Mouse (Mus musculus) adrenal gland, postnatal 25 days (tissue): Measurements from ENCODE around the gene Odf3b. TPM values are rescaled to one million over a fixed set of nuclear protein-coding genes. Genes with fewer than 3 reads are reported as not detected.

Source experiments
- DNase-seq: peaks from one replicate; pipeline ENCODE4 v3.0.0; 2021; ENCODE audit warnings: mixed read lengths
- total RNA-seq: library from RNA; stranded (reverse); gene quantifications from 2 replicates; pipeline ENCODE4 v1.2.3, GENCODE M21; 2021

Gene Odf3b
- total RNA-seq, 1 experiment from 2014 or later: 0.91 TPM

DNA sequence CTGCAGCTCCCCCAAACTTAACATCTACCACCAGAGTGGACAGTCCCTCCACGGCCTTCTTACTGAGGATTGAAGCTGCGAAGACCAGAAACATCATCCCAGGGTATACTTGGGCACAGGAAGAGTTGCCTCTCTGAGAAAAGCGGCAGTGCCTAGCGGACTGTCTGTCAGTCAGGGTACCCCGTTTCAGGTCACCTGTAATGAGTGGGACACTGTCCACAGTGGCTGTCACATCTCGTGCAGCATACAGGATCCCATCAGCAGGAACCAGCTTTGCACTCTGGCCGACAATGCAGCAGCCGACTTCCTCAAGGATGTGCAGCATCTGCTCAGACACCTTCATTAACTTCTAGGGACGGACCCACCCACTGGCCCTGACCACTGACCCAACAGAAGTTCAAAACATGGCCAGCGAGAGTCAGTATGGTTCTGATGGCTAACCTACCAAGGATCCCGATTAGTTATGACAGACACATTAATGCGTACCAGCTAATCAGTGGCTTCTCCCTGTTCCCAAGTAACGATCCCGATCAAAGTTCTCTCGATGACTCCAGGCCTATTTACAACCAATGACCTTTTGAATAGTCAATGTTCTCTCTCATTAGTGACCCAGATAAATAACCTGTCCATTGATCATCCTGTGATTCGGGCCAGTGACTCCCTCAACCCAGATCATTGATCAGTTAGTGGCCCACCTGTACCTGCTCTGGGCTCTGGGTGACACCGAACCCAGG lies 4.1 kb downstream of the Odf3b start:
- DNase-seq: no peak

- DNase-seq: no peak
Measured at GRCm38 (mm10) chr15:89374340-89374739, 4.7 kb downstream of the Odf3b start.

DNA sequence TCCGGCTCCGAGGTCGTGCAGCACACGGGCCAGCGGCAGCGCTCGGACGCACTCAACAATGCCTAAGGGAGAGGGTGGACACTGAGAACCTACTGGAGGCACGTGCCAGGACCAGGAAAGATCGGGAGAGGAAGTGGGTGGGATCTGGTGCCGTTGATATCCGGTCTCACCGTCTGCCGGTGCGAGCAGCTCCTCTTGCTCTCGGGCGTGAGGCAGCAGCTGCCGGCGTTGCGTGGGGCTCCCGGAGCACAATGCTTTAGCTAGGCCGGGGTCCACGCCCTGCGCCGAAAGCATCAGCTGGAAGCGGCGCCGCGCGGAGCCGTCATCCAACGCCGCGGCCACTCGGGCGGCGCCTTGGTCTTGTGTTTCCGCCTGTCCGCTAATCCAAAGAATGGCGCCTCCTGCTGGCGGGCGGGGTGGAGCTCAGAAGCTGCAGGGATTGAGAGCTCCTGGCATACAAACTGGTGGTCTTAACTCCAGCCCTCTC lies 5.3 kb downstream of the Odf3b start, which contains the start of gene Sco2:
TSS of gene Sco2 (minus strand) at position 85 of the 487 bp plus-strand sequence.
- peak; percentile 95 for DNase-seq

DNA sequence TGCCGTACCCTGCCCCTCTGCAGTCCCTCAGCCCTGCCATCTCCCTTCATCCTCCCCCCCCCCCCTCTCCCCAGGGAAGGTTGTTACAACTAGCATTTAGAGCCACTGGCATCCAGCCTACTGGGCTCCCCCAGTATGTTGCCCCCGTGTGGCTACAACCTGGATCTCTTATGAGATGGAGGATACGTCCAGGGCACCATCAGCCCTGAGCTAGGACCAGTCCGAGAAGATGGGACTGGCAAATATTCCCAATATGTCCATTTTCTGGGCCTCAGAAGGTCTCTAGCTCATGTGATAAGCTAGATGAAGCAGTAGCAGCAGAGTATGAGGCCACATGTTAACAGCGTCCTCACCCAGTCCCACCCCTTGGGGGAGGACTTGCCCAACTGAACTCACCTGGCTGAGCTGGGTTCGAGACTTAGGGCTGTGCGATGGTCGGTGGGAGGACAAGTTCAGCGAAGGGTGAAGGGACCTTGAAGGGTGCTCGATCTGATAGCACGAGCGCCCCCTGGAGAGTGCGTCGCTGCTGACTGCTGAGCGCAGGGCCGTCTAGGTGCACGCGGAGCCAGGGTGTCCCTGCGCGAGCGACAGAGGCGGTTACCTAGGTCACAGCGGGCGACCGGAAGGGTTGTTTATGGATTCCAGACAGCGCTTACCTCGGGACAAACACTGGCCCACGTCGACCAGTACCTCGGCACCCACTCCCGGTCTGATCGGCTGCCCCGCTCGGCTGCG lies 5.9 kb downstream of the Odf3b start:
- peak; percentile 87 for DNase-seq

GRCm38 (mm10) chr15:89372536-89372935 lies 6.5 kb downstream of the Odf3b start:
- DNase-seq: no peak

GRCm38 (mm10) chr15:89372068-89372467 lies 7.0 kb downstream of the Odf3b start:
- DNase-seq: no peak

DNA sequence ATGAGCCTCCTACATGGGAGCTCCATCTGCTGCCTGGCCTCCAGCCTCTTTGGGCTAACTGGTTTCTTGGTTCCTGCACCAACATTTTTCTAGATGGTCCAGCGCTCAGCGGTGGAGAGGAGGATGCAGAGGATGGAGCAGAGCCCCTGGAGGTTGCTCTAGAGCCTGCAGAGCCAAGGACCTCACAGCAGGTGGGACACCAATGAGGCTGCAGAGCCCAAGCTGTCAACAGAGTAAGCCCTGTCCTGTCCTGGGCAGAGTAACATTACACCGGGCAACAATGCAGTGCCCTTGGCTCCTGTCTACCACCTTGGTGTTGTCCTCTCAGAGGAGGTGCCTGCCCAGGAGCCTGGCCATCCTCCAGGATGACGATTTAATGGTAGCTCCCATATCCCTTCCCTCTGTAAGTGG lies 13.9 kb downstream of the Odf3b start:
- no peak for DNase-seq

- DNase-seq: no peak
Measured at GRCm38 (mm10) chr15:89363051-89363450, 16.0 kb downstream of the Odf3b start.

- no peak for DNase-seq
Measured at GRCm38 (mm10) chr15:89358784-89359183, 20.3 kb downstream of the Odf3b start.

DNA sequence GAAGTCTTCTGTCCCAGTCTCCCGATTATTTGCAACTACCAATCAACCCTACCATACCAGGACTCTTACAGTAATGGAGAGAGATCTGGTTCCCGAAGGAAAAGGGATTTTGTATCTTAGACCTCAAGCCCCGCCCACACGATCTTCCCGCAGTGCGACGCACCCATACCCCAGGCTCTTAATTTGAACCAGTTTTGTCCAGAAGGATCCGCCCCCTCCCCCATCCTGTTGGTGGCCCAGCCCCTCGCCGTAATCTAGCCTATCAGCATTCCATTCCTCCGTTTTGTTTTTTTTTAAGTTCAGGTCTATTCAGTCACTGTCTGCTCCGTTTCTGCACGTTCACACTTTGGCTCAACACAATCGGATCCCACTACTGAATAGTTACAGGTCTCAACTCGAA lies 22.7 kb downstream of the Odf3b start:
- peak; percentile 73 for DNase-seq

DNA sequence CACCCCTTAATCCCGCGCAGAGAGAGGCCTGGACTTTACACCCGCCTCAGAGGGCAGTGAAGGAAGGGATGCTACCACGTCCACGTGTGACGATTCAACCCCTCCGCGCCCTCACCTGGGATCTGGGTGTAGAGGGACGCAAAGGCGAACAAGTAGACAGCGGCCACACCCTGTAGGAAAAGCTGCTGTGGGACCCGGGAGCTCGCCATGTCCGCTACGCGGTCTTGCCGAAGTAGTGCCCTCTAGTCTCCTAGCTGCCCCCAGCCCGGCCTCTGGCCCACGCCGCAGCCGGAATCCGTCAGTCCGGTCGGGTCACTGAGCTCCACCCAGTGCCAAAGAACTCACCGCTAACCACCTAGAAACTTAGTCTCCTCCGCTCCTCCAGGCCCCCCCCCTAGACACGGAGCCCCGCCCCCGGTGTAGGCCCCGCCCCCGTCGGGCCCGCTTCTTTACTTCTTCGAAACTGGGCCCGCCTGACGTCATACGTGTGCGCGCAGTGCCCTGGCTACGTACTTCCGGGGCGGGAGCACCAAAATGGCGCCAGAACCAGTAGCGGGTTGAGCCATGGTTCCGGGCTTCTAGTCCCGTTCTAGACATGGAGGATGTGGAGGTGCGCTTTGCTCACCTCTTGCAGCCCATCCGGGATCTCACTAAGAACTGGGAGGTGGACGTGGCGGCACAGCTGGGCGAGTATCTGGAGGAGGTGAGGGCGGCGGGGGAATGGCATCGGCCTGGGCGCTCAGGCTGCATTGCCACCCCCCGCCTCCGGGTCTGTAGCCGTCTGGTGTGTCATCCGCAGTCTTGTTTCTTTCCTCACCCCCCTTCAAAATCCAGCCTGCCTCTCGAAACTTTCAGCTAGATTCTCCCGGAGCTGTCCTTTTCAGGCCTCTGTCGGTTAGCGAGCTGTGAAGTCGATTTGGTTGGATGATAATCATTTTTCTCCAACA lies 23.6 kb downstream of the Odf3b start, which contains the start of the genes Lmf2 and Ncaph2:
TSS of gene Lmf2 (minus strand) at position 419 of the 947 bp plus-strand sequence.
TSS of gene Ncaph2 (plus strand) at position 479 of the 947 bp plus-strand sequence.
- peak; percentile 97 for DNase-seq

DNA sequence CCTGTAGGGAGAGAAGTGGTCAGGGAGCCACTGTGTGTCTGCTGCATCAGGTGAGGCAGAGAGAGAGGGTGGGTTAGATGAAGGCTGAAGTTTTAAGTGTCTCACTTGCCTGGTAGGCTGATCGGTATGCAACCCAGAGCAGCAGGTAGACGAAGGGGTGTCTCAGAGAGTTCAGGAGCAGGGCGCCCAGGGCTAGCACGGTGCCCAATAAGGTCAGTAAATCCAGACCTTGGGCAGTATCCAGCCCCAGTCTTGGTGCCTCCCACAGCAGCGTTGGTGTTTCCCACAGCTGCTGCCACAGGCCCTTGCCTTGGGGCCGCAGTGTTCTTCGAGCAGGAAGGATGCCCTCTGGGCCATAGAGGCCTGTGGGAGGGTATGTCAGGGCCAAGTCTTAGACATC lies 24.6 kb downstream of the Odf3b start:
- no peak for DNase-seq

DNA sequence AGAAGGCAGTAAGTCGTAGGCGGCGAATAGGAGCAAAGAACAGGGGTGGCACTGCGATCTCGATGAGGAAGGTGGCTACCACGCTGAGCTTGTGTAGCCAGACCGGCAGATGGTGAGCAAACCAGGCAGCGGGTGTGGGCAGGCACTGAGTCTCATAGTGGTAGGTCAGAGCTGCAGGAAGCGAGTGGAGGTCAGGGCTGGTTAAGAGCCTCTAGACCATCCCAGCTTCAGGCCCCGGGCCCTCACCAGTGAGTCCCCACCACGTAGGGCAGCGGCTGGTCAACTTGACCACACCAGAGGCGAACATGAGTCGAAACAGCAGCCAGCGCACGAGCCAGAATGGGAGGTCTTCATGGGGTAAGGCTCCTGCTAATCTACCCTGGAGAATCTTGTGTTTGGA lies 25.2 kb downstream of the Odf3b start:
- DNase-seq: no peak

DNA sequence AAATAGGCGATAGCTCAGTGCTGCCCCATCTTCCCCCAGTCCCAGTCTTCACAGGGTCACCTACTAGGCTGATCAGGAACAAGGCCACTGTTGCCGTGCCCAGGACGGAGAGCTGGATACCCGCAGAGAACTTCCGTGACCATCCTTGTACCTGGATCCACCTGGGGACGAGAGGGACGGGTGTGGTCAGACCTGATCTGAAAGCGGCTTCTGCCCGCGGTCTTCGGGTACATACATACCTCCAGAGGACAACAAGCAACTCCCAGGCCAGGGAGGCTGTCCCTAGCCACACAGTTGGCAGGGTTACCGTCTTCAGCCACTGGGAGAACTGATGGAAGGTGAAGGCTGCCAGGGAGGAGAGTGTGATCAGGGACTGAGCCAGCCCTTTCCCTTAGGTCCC lies 26.3 kb downstream of the Odf3b start:
- DNase-seq: no peak

- no peak for DNase-seq
Measured at GRCm38 (mm10) chr15:89352054-89352453, 27.0 kb downstream of the Odf3b start.

- no peak for DNase-seq
Measured at GRCm38 (mm10) chr15:89351302-89351701, 27.8 kb downstream of the Odf3b start.

DNA sequence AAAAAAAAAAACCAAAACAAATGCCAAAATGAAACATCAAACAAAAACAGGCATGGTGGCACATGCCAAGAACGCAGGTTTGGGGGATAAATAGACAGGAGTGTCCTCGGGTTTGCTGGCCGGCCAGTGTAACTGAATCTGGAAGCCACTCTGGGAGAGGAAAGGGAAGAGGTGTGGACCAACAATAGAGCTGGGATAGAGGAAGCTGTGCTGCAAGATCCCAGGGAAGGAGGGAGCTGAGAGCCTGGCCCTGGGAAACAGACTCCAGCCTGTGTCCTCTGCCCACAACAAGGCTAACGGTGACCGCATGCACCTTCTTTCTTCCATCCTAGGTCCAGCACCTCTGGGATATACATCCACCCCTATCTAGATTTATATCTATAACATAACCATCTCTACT lies 28.6 kb downstream of the Odf3b start:
- no peak for DNase-seq

DNA sequence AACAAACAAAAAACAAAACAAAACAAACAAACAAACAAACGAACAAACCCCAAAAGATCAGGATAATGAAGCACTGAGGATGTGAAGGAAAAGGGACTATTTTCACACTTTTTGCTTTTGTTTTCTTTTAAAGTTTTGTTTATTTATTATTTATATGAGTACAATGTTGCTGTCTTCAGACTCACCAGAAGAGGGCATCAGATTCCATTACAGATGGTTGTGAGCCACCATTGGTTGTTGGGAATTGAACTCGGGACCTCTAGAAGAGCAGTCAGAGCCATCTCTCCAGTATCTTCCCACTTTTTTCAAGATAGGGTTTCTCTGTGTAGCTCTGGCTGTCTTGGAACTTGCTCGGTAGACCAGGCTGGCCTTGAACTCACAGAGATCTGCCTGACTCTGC lies 35.8 kb downstream of the Odf3b start:
- DNase-seq: no peak

GRCm38 (mm10) chr15:89341678-89342077 lies 37.4 kb downstream of the Odf3b start:
- no peak for DNase-seq

DNA sequence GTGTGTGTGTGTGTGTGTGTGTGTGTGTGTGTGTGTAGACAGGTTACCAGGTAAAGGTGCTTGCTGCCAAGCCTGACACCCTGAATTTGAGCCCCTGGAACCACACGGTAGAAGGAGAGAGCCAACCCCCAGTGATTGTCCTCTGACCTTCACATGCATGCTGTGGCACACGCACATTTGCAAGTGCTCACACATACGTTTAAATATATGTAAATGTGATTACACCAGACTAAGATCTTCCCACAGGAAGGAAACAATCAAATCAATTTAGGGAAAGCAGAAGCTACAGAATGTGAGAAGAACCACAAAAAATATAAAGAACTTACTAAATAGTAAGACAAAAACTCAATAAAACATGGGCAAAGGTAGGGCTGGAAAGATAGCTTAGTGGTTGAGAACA lies 38.9 kb downstream of the Odf3b start:
- DNase-seq: no peak

DNA sequence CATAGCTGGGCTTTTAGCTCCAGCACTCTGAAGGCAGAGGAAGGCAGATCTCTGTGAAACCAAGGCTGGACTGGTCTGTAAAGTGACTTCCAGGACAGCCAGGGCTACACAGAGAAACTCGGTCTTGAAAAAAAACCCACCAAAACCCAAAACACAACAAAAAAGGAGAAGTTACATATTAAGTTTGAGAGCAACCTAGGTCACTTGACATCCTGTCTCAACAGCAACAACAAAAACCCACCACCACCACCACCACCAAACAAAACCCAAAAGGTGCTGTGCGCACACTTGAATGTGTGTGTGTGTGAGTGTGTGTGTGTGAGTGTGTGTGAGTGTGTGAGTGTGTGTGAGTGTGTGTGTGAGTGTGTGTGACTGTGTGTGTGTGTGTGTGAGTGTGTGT lies 39.4 kb downstream of the Odf3b start:
- DNase-seq: no peak

GRCm38 (mm10) chr15:89336422-89336821 lies 42.7 kb downstream of the Odf3b start:
- no peak for DNase-seq
